Mouse (Mus musculus) intestine, embryonic 14.5 days (tissue): ENCODE data around the gene BC052040. TPM values are rescaled to one million over a fixed set of nuclear protein-coding genes. Genes with fewer than 3 reads are reported as not detected.
A peak's percentile ranks its signal among the peaks of the same experiment; 100 is the strongest.

Experiments used
- ATAC-seq: fragments of 200-750 bp; cut with Nextera tagmentation; replicated peaks from 2 replicates; pipeline ENCODE4 v1.8.0; 2017; ENCODE audit warnings: low read depth, moderate number of reproducible peaks, moderate TSS enrichment, moderate library complexity; ENCODE audit not compliant: low FRiP score, low TSS enrichment
- DNase-seq: peaks from one replicate; pipeline ENCODE4 v3.0.0-alpha.2; 2018; ENCODE audit warnings: low spot score
- H3K27ac ChIP-seq: fragments of 300-500 bp; sonication (generic); 2 replicates; pipeline ENCODE4 v1.5.1; 2014; ENCODE audit warnings: low read depth, mild to moderate bottlenecking, control low read depth
- H3K27me3 ChIP-seq: fragments of 300-500 bp; sonication (generic); replicated peaks from 2 replicates; pipeline ENCODE4 v1.6.1; 2014; ENCODE audit warnings: low read length, control low read depth; ENCODE audit not compliant: control insufficient read depth, insufficient read depth
- H3K36me3 ChIP-seq: fragments of 300-500 bp; sonication (generic); 2 replicates; pipeline ENCODE4 v1.6.1; 2014; ENCODE audit warnings: low read length, control low read depth; ENCODE audit not compliant: control insufficient read depth, insufficient read depth
- H3K4me1 ChIP-seq: fragments of 300-500 bp; sonication (generic); replicated peaks from 2 replicates; pipeline ENCODE4 v1.6.1; 2014; ENCODE audit warnings: low read length, control low read depth, mixed read lengths; ENCODE audit not compliant: control insufficient read depth, insufficient read depth
- H3K4me2 ChIP-seq: fragments of 300-500 bp; sonication (generic); 2 replicates; pipeline ENCODE4 v1.6.1; 2014; ENCODE audit warnings: low read length
- H3K4me3 ChIP-seq: fragments of 300-500 bp; sonication (generic); 2 replicates; pipeline ENCODE4 v1.5.1; 2014; ENCODE audit warnings: low read depth, low read length, control low read depth, mixed read lengths
- H3K9ac ChIP-seq: fragments of 300-500 bp; sonication (generic); 2 replicates; pipeline ENCODE4 v1.6.1; 2014; ENCODE audit warnings: mild to moderate bottlenecking, low read length
- H3K9me3 ChIP-seq: fragments of 300-500 bp; sonication (generic); 2 replicates; pipeline ENCODE4 v1.6.1; 2016; ENCODE audit warnings: low read length, control low read depth; ENCODE audit not compliant: control insufficient read depth
- WGBS: fragments of 180-500 bp; shearing (Covaris S2); extraction: QIAGEN DNeasy Blood & Tissue Kit; methylation state at CpG from one replicate; pipeline ENCODE4 v1.1.7; 2014; 5-methylcytosine and 5-hydroxymethylcytosine counted together
- polyA plus RNA-seq: library from polyadenylated mRNA; unstranded; fragments of >200 nt; fragmentation: Nextera tagmentation; extraction: Ambion mirVana; gene quantifications from 2 replicates; pipeline ENCODE4 v1.2.1, GENCODE M21; 2014

Gene BC052040
- polyA plus RNA-seq, 1 experiment from 2014 or later: 13.3 TPM

GRCm38 (mm10) chr2:115774153-115774908 is 192.8 kb downstream of the BC052040 start:
- Histone ChIP-seq H3K27me3 (no peaks in the 10 kb centered on the region), H3K4me3 (no peak overlapping the region), H3K9me3 (no peaks in the 10 kb centered on the region), H3K27ac (peak overlapping the region; percentile 83), H3K4me2 (no peak overlapping the region), H3K9ac (no peak overlapping the region), H3K4me1 (peaks cover 35% of the 10 kb centered on the region), H3K36me3 (no peaks in the 10 kb centered on the region)
- DNase-seq (no peak), ATAC-seq (no peak)
- 63% methylated on average over 5 of the region's 5 CpGs for WGBS

- peaks cover 35% of the 10 kb centered on the region for H3K4me1 ChIP-seq
- no peaks in the 10 kb centered on the region for H3K9me3 ChIP-seq
- H3K9ac ChIP-seq: no peak overlapping the region
- DNase-seq (no peak), ATAC-seq (no peak)
- H3K4me2 ChIP-seq: no peak overlapping the region
- 26% methylated on average over 8 of the region's 8 CpGs for WGBS
- no peaks in the 10 kb centered on the region for H3K36me3 ChIP-seq
- no peaks in the 10 kb centered on the region for H3K27me3 ChIP-seq
- peak overlapping the region; percentile 83 for H3K27ac ChIP-seq
- H3K4me3 ChIP-seq: no peak overlapping the region
These were observed 194.1 kb downstream of the BC052040 start for GRCm38 (mm10) chr2:115775488-115776217.

GRCm38 (mm10) chr2:115776924-115777860 is 195.7 kb downstream of the BC052040 start:
- H3K27ac ChIP-seq: peak overlapping the region; percentile 83
- H3K9me3 ChIP-seq: no peaks in the 10 kb centered on the region
- H3K27me3 ChIP-seq: no peaks in the 10 kb centered on the region
- H3K9ac ChIP-seq: no peak overlapping the region
- no peak overlapping the region for H3K4me3 ChIP-seq
- H3K4me2 ChIP-seq: peak overlapping the region; percentile 13
- ATAC-seq (peak; percentile 87), DNase-seq (peak; percentile 78)
- H3K4me1 ChIP-seq: peaks cover 35% of the 10 kb centered on the region
- WGBS: 14% methylated on average over 17 of the region's 17 CpGs
- H3K36me3 ChIP-seq: no peaks in the 10 kb centered on the region

GRCm38 (mm10) chr2:115780546-115781011 is 199.1 kb downstream of the BC052040 start:
- Histone ChIP-seq H3K9me3 (no peaks in the 10 kb centered on the region), H3K4me1 (peaks cover 25% of the 10 kb centered on the region), H3K27me3 (no peaks in the 10 kb centered on the region), H3K27ac (no peak overlapping the region), H3K9ac (no peak overlapping the region), H3K36me3 (no peaks in the 10 kb centered on the region), H3K4me2 (no peak overlapping the region), H3K4me3 (no peak overlapping the region)
- WGBS: 81% methylated on average over 5 of the region's 5 CpGs
- DNase-seq (peak; percentile 28), ATAC-seq (no peak)

GRCm38 (mm10) chr2:115785687-115786086 is 204.2 kb downstream of the BC052040 start:
- DNase-seq: peak; percentile 48
- Histone ChIP-seq H3K9ac (no peak overlapping the region), H3K4me3 (no peak overlapping the region), H3K36me3 (no peaks in the 10 kb centered on the region), H3K27ac (no peak overlapping the region), H3K9me3 (no peaks in the 10 kb centered on the region), H3K27me3 (no peaks in the 10 kb centered on the region), H3K4me1 (no peaks in the 10 kb centered on the region; the same call in 1 of the 2 replicates), H3K4me2 (no peak overlapping the region)
- ATAC-seq: no peak
- WGBS: 25% methylated on average over 6 of the region's 6 CpGs

- 81% methylated on average over 6 of the region's 6 CpGs for WGBS
- no peak overlapping the region for H3K9ac ChIP-seq
- no peak for ATAC-seq
These were observed 217.3 kb downstream of the BC052040 start for GRCm38 (mm10) chr2:115798839-115799238.

GRCm38 (mm10) chr2:115808376-115808775 is 226.9 kb downstream of the BC052040 start:
- ATAC-seq (no peak), DNase-seq (no peak)
- Histone ChIP-seq H3K9ac (no peak overlapping the region), H3K4me1 (0 out of 2 replicates have a peak, but pooled peaks cover 5% of the 10 kb centered on the region), H3K27me3 (no peaks in the 10 kb centered on the region), H3K36me3 (no peaks in the 10 kb centered on the region), H3K4me2 (no peak overlapping the region), H3K9me3 (no peaks in the 10 kb centered on the region), H3K4me3 (no peak overlapping the region), H3K27ac (no peak overlapping the region)
- 43% methylated on average over 4 of the region's 4 CpGs for WGBS

More at GRCm38 (mm10) chr2:115798839-115799238, 217.3 kb downstream of the BC052040 start:
- no peaks in the 10 kb centered on the region for H3K9me3 ChIP-seq
- no peaks in the 10 kb centered on the region for H3K27me3 ChIP-seq
- H3K36me3 ChIP-seq: no peaks in the 10 kb centered on the region
- no peaks in the 10 kb centered on the region for H3K4me1 ChIP-seq
- no peak overlapping the region for H3K27ac ChIP-seq
- DNase-seq: no peak
- no peak overlapping the region for H3K4me2 ChIP-seq
- H3K4me3 ChIP-seq: no peak overlapping the region

- Histone ChIP-seq H3K9me3 (no peaks in the 10 kb centered on the region), H3K4me3 (no peak overlapping the region), H3K27me3 (no peaks in the 10 kb centered on the region), H3K9ac (no peak overlapping the region), H3K4me1 (peaks cover 9% of the 10 kb centered on the region; the same call in 1 of the 2 replicates), H3K27ac (no peak overlapping the region), H3K36me3 (no peaks in the 10 kb centered on the region), H3K4me2 (peak overlapping the region; percentile 12)
- WGBS: 10% methylated on average over 11 of the region's 11 CpGs
- no peak for ATAC-seq
- DNase-seq: peak; percentile 54
These were observed 231.8 kb downstream of the BC052040 start for GRCm38 (mm10) chr2:115813316-115813715.
